Mouse (Mus musculus) lung, postnatal 10 days (tissue): ENCODE measurements at regions not wholly inside any gene's neighbourhood (a gene's known extent, or its start where the extent isn't known, plus 50 kb on each side); places are given as distances from the start of the nearest gene placed in this dataset.

ENCODE experiments used
- DNase-seq: peaks from one replicate; pipeline ENCODE4 v3.0.0; 2021

DNA sequence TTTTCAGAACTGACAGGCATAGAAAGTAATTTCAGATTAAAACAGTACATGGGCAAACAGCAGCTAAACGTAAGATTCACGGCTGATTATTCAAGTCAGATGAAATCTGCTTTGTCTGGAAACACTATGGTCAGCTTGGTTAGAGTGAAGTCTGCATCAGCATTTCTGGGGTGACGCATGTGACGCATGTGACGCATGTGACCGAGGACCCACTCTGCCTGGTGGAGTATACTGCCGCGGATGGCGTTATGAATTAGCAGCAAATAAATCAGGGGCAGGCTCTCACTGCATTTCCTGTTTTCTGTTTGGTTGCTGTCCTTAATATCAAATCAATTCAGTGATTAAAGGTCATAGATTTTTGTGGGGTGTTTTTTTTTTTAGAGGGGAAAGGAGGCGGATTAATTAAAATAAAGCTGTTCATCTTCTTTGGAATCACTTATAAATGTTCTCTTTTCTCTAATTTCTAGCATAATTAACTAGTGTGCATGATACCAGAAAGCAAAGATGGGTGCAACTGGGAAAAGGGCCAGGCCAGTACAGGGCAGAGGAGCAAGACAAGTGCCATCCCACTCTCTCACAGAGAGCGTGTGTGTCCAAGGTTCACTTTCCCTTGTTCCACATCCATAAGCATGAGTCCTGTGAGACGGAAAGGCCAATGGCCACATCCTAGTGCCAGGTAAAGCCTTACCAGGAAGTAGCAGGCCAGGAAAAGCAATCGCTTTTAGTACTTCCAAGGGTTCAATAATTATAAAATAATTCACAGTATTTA, 285.7 kb upstream of the Smim15 start:
- no peak for DNase-seq

DNA sequence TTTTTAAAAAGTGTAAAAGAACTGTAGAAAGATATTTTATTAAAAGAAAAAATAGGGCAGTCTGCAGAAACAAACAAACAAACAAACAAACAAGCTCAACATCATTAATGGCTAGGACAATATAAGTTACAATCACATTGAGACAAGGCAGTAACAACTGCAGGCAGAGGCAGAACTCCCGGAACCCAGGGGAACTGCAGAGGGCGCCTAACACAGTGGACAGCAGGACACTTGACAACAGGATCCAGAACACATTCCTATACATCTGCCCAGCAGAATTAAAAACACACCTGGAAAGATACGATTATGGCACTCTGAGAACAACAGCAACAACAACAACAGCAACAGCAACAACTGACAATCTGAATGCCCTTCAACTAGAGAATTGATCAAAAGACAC, 291.5 kb upstream of the Smim15 start:
- no peak for DNase-seq

- DNase-seq = no peak
Observed at GRCm38 (mm10) chr13:107743464-107744218, 300.6 kb upstream of the Smim15 start.

- DNase-seq = no peak
Observed at GRCm38 (mm10) chr13:107736581-107736980, 307.7 kb upstream of the Smim15 start.

DNA sequence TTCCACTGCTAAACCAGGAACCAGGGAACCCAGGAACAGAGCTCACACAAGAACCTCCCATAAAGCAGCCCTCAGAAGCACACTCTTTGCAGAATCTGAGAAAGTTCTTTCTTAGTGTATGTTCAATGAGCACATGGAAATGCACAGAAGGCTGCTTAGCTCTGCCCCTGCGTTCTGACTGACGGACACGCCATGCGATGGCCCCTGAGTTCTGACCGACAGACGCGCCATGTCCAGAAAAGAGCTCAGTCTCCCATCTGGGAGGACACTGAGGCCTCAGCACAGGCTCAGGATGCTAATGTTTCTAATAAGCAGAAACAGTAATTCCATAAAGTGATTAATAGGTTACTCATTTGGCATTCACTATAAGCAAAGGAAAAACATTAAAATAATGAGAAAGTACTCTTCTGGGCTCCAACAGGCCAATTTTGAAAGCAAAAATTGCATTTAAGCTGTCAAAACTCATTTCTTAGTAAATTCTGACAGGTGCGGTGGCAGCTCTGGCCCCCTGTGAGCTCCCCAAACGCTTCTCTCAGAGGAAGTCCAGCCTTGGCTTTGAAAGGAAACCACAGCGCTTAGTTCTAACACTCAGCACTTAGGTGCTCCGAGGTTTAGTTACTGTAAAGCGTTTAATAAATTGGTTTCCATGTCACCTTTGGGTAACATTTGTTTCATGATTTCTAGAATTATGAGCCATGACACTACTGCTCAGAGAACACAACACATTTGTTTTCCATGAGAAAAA, 309.9 kb upstream of the Smim15 start:
- no peak for DNase-seq

- no peak for DNase-seq
Observed at GRCm38 (mm10) chr13:107730976-107731375, 313.3 kb upstream of the Smim15 start.

GRCm38 (mm10) chr13:107726491-107726890, 317.8 kb upstream of the Smim15 start:
- no peak for DNase-seq

DNA sequence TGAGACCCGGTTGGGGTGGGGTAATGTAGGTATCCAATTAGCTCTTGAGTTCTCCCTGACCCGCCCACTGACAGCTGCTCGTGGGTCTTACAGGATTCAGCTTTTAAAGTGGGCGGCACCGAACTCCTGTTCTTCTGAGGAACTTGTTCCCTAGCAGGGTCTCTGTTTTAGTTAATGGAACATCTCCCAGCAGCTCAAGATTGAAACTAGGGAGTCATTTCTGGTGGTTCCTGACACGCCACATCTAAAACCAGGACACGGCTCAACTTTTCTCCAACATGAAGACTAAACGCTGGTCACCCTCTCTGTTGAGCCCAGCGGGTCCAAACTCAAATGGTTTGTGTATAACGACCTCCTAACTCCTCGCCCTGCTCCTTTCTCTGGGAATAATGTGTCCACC, 322.3 kb upstream of the Smim15 start:
- DNase-seq = no peak

DNA sequence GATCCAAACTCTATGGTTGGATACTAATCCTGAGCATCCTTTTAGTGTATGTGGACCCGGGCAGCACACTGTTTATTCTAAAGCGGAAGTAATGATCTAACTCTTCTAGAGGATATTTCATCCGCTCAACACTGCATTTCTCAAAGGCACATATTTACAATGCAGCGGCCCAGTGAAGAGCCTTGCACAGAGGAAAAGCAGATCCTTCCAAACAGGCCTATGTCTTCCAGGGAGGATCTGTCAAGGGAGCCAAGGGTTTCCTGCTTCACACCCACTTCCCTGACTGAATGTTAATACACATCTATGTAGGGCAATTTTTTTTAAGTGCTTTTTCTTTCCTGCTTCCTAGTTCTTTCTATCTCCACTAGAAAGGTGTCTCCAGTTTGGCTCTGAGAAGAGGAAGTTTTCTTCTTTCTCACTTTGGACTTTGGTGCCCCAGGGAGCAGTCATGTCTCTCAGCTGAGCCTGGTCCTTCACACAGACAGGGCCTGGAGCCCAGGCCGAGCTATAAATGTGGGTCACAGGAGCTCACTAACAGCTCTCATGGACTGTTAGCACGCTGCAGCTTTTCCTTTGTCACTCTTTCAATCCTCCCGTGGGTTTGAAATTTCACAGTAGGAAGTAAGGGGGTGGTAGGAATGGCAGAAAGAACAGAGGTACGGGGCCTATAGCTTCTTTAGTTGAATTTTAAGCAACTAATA, 323.2 kb upstream of the Smim15 start:
- peak; percentile 18 for DNase-seq

DNA sequence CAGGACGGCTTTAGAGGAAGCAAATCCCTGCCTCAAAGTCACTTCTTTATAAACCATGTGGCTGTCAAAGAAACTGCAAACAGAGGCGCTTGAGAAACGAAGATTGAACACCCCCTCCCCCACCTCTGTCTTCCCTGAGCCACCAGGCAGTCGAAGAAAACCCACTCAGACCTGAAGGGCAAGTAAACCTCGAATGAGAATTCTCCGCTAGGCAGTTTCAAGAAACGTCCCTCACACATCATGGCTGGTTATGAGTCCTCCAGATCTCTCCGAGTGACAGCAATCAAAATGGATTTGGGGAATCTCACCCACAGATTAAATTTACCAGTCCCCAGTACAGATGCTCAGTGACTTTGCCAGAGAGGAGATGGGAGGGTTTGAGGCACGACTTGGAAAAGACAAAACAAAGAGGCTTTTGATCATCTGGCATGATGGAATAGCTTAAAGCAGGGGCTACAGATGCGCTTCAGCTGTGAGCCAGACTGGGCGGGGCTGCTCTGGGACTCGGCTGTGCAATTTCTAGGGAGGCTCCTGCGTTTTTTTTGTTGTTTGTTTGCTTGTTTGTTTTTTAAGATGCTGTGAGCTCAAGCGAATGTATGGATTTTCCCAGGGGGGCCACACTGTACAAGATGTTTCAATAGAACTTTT, 325.1 kb upstream of the Smim15 start:
- no peak for DNase-seq

GRCm38 (mm10) chr13:107715616-107716015, 328.6 kb upstream of the Smim15 start:
- DNase-seq = no peak

GRCm38 (mm10) chr13:107714001-107714400, 330.2 kb upstream of the Smim15 start:
- peak; percentile 24 for DNase-seq

DNA sequence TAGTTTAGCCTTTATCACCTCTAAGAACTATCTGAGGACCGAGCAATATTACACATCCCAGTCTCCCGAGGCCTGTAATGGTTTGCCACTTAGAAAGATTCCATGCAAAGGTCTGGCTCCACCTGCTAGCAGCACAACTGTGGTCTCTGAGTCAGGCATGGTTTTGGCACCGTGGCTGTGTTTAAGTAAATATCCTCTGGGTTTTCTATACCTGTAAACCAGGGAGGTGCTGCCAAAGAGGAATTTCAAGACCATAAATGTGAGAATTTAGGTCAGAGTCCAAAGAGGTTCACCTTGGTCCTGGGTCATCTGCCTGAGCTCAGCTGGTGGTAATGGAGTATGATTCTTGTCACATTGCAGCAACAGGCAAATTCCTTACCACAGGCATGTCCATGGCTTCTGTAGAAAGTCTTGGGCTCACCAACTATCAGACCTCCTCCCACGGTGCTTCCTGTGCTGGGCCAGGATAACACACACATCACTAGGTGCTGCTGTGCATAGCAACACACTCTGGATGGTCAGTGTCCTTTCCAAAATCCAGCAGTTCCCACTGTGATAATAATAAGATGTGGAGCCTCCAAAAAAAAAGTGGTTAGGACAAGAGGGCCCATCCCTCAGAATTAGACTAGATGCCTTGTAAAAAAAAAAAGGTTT, 332.8 kb upstream of the Smim15 start:
- no peak for DNase-seq

DNA sequence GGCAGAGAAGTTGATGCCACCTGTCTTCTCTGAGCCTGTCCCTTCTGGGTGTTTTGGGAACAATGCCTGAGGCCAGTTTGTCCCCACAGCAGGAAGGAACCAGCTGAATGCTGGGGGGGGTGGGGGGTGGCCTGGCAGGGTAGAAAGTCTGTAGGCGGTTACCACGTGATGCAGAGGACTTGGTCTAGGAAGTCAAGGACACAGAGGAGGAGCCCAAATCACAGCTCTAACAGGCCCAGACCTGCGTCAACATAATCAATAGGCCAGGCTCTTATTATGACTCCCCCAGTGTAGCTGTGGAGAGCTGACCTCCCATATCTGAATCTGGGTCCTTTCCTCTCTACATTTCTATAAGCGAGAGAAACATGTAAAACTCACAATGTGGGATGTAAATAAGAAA, 333.9 kb upstream of the Smim15 start:
- no peak for DNase-seq

- no peak for DNase-seq
Observed at GRCm38 (mm10) chr13:107709828-107710227, 334.4 kb upstream of the Smim15 start.

DNA sequence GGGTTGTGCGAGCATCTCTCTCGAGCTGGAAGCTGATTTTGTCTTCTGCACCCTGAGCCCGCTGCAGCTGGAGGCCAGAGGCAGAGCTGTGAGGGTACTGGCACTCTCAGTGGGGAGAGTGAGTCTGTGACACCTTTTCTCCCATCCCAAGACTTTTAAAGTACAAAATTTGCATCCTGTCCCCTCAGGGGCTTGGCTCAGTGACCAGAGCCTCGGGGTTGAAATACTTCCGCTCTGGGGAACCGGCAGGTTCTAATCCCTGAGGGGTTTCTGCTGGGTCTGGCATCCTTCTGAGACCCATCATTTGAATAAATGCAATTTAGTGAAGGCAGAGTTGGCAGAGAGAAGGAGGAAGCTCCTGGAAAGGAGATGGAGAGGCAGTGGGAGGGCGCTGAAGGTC, 340.5 kb upstream of the Smim15 start:
- no peak for DNase-seq

- peak; percentile 69 for DNase-seq
Observed at GRCm38 (mm10) chr13:107700268-107701139, 343.7 kb upstream of the Smim15 start.

GRCm38 (mm10) chr13:107699251-107699650, 345.0 kb upstream of the Smim15 start:
- no peak for DNase-seq

DNA sequence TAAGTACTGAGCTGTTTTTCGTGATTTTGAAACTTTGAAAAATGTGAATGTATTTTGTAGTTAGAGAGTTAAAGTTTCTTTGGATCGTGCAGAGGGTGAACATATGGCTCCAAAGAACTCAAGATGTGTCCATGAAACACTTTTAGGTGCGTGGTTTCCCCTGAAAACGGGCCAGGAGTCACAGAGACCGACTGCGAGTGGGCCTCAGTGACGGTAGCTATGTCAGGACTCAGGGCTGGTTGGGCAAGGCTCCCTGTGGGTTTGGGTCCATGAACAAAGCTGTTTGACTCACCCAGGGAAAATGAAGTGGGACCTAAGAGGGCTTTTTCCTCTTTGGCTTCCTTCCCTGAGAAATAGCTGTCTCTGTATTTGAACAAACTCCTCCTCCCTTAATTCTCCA, 345.9 kb upstream of the Smim15 start:
- DNase-seq = no peak

DNA sequence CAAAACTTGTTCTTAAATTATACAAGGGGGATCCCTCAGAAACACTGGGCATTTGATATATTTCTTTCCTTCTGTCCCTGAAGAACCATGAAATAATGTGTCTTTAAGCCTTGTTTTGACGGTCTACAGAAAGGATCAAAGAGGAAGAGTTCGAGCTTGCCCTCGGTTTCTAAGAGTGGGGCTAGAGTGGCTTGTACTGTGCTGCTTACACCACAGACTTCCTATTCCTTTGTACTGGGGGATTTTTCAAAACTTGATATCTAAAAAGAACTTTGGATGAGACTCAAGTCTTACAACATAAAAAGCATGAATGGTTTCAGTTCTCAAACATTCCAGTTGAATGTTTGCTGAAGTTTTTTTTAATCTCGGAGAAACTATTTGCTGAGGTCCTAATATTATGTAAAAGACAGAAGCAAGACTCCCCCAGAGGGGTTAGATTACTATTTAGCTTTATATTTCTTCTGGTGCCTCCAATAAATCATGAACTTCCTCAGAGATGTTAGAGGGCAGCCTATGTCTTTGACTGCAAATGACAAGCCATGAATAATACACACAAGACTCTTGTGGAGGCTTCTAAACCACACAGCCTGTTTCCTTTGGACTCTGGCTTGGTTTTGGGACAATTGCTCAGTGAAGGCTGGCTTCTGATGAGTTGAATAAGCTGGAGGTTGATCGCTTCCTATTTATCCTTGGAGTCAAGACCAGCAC, 352.0 kb upstream of the Smim15 start:
- no peak for DNase-seq
